Mouse (Mus musculus) limb, embryonic 14.5 days (tissue): ENCODE measurements around the gene Dctn1. TPM values are rescaled to one million over a fixed set of nuclear protein-coding genes. Genes with fewer than 3 reads are reported as not detected.

Source experiments
- ATAC-seq: fragments of 200-750 bp; cut with Nextera tagmentation; 2 replicates; pipeline ENCODE4 v1.8.0; 2017; ENCODE audit warnings: low read depth, moderate number of reproducible peaks, moderate TSS enrichment; ENCODE audit not compliant: low FRiP score
- DNase-seq: peaks from one replicate; pipeline ENCODE4 v3.0.0-alpha.2; 2015; ENCODE audit warnings: low spot score
- H3K27ac ChIP-seq: fragments of 300-500 bp; sonication (generic); replicated peaks from 2 replicates; pipeline ENCODE4 v1.5.1; 2014; ENCODE audit warnings: low read depth, mild to moderate bottlenecking, low read length, moderate library complexity, mixed read lengths
- H3K27me3 ChIP-seq: fragments of 300-500 bp; sonication (generic); 2 replicates; pipeline ENCODE4 v1.6.1; 2014; ENCODE audit warnings: low read length, mixed read lengths; ENCODE audit not compliant: control insufficient read depth, insufficient read depth
- H3K36me3 ChIP-seq: fragments of 300-500 bp; sonication (generic); 2 replicates; pipeline ENCODE4 v1.6.1; 2014; ENCODE audit warnings: mild to moderate bottlenecking, low read length, moderate library complexity, mixed read lengths; ENCODE audit not compliant: control insufficient read depth, insufficient read depth
- H3K4me1 ChIP-seq: fragments of 300-500 bp; sonication (generic); 2 replicates; pipeline ENCODE4 v1.6.1; 2014; ENCODE audit warnings: antibody characterized with exemption, low read length, mixed read lengths; ENCODE audit not compliant: control insufficient read depth, insufficient read depth
- H3K4me2 ChIP-seq: fragments of 300-500 bp; sonication (generic); replicated peaks from 2 replicates; pipeline ENCODE4 v1.6.1; 2014; ENCODE audit warnings: low read depth, mild to moderate bottlenecking, low read length, moderate library complexity; ENCODE audit not compliant: severe bottlenecking
- H3K4me3 ChIP-seq: fragments of 300-500 bp; sonication (generic); replicated peaks from 2 replicates; pipeline ENCODE4 v1.5.1; 2014; ENCODE audit warnings: low read length
- H3K9ac ChIP-seq: fragments of 300-500 bp; sonication (generic); 2 replicates; pipeline ENCODE4 v1.6.1; 2014; ENCODE audit warnings: mild to moderate bottlenecking, low read depth, low read length, moderate library complexity; ENCODE audit not compliant: severe bottlenecking
- H3K9me3 ChIP-seq: fragments of 300-500 bp; sonication (generic); 2 replicates; pipeline ENCODE4 v1.6.1; 2016; ENCODE audit warnings: low read length; ENCODE audit not compliant: control insufficient read depth
- POLR2A ChIP-seq: fragments of 200-500 bp; IDR thresholded peaks from 2 replicates; pipeline ENCODE4 v1.8.0; 2012; ENCODE audit warnings: inconsistent platforms, mild to moderate bottlenecking, moderate library complexity, borderline replicate concordance; ENCODE audit not compliant: insufficient read depth, insufficient read length; ENCODE audit errors: extremely low read depth
- WGBS: fragments of 180-500 bp; shearing (Covaris S2); extraction: QIAGEN DNeasy Blood & Tissue Kit; methylation state at CpG from one replicate; pipeline ENCODE4 v1.1.7; 2014; 5-methylcytosine and 5-hydroxymethylcytosine counted together
- polyA plus RNA-seq, 2 experiments: library from polyadenylated mRNA; depleted of rRNA in 1 of 2; stranded (reverse) in 1 of 2; unstranded in 1 of 2; fragments of >200 nt; fragmentation: Nextera tagmentation in 1 of 2; extraction: Ambion mirVana in 1 of 2; gene quantifications; 2 replicates each; pipeline versions ENCODE4 v1.2.1 to v1.2.3; 2012 to 2014

The Dctn1 gene
- polyA plus RNA-seq, 2 experiments: 82.0 to 128 TPM

DNA sequence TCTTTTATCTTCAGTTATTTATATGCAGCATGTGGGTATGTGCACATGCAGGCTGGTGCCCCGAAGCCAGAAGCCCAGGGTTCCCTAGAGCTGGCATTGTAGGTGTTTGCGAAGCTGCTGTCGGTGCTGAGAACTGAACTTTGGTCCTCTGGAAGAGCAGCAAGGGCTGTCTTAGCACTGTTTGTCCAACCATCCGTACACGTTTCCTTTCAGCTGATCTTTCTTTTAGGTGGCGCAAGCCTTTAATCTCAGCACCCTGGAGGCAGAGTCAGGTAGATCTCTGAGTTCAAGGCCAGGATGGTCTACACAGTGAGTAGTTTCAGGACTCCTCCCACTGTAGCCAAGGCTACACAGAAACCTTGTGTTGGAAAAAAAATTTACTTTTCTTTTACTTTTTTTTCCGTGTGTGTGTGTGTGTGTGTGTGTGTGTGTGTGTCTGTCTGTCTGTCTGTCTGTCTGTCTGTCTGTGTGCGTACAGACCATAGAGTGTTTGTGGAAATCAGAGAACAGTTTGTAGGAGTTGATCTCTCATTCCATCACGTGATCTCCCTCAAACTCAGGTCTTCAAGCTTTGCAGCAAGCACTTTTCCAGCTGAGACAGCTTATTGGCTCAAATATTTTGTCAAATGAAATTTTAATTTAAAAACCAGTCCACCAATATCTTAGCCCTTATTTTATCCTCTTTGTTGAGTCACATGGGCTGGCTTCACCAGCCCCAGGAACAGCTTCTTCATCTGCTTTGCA is 33.4 kb upstream of the Dctn1 start:
- no peak for DNase-seq
- Histone ChIP-seq H3K4me1 (peaks cover 12% of the 10 kb centered on the region), H3K9me3 (no peaks in the 10 kb centered on the region), H3K27ac (no peak overlapping the region), H3K27me3 (no peaks in the 10 kb centered on the region), H3K4me3 (no peak overlapping the region), H3K9ac (no peak overlapping the region), H3K4me2 (no peak overlapping the region), H3K36me3 (no peaks in the 10 kb centered on the region)
- no peak for TF ChIP-seq POLR2A
- no peak for ATAC-seq
- WGBS: 89% methylated on average over 9 of the region's 9 CpGs

GRCm38 (mm10) chr6:83134226-83134625 is 31.5 kb upstream of the Dctn1 start:
- no peak for DNase-seq
- Histone ChIP-seq H3K36me3 (no peaks in the 10 kb centered on the region; the same call in 1 of the 2 replicates), H3K4me3 (no peak overlapping the region), H3K27me3 (no peaks in the 10 kb centered on the region), H3K27ac (no peak overlapping the region), H3K4me1 (peaks cover 27% of the 10 kb centered on the region), H3K4me2 (no peak overlapping the region), H3K9ac (no peak overlapping the region), H3K9me3 (no peaks in the 10 kb centered on the region)
- 77% methylated on average over 3 of the region's 3 CpGs for WGBS
- no peak for ATAC-seq
- no peak for TF ChIP-seq POLR2A

DNA sequence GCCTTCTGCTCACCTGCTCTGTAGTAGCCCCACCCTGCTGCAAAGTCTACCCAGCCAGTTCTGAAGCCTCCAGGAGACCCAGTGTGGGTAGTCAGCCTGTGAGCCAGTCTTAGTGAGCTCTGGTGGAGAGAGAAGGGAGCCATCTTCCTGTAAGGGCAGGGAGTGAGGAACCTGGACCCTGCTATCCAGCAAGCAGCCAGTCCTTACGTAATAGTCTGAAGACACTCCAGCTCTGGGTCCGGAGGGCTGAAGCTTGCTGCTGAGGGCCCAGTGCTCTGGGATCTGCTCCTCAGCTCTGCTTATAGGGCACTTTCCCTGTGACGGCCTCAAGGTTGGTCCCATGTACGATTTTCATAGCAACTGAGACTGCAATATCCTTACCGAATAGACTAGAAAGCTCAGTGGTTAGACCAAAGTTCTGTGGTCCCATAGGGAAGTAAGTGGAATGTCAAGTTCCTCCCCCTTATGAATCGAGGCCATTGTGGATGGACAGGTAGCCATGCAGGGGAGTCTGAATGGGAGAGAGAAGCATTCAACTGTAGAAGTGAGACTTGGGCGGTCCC is 30.7 kb upstream of the Dctn1 start, which contains the start of gene Rtkn:
Gene Rtkn, plus strand, starts transcription at position 513 of the 563 bp plus-strand sequence.
- peak within 1 kb of the TSS; percentile 100 for H3K27ac ChIP-seq
- no peaks in the 10 kb centered on the region for H3K27me3 ChIP-seq
- DNase-seq (no peak), ATAC-seq (no peak)
- no peak for TF ChIP-seq POLR2A
- peak within 1 kb of the TSS; percentile 61 for H3K4me3 ChIP-seq
- WGBS: 58% methylated on average over 7 of the region's 7 CpGs
- peak within 1 kb of the TSS; percentile 90 for H3K4me2 ChIP-seq
- peak within 1 kb of the TSS; percentile 90 for H3K9ac ChIP-seq
- H3K4me1 ChIP-seq: peaks cover 35% of the 10 kb centered on the region
- H3K36me3 ChIP-seq: peaks cover 2% of the 10 kb centered on the region
- H3K9me3 ChIP-seq: no peaks in the 10 kb centered on the region

DNA sequence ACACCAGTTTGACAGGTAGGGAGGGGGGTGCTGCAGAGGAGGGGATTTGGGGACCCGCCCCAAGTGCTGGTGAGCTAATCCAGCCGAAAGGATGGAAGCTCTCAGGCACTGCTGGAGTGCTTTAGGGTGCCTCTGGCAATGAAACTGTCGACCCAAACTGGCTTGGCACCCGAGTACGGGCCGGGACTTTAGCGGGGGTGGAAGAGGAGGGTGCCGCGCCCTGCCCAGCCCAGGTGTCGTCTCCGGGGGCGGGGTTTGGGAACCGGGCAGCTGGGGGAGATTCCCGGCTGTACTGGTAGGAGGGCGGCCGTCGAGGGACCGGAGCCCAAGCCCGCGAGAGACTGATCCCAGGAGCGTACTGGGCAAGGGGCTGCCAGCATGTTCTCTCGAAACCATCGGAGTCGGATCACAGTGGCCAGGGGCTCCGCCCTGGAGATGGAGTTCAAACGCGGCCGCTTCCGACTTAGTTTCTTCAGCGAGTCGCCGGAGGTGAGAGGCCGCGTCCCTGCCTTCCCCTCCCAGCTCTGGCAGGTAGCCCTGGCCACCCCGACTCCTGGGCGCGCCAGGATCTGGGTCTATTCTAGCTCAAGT is 30.1 kb upstream of the Dctn1 start:
- Histone ChIP-seq H3K4me1 (peaks cover 35% of the 10 kb centered on the region), H3K27me3 (no peaks in the 10 kb centered on the region), H3K36me3 (peaks cover 3% of the 10 kb centered on the region), H3K9me3 (no peaks in the 10 kb centered on the region), H3K27ac (peak overlapping the region; percentile 100), H3K9ac (peak overlapping the region; percentile 90), H3K4me3 (peak overlapping the region; percentile 61), H3K4me2 (peak overlapping the region; percentile 90)
- 0 out of 2 replicates have a peak, but pooled peaks have one; percentile 28 for TF ChIP-seq POLR2A
- DNase-seq (peak; percentile 44), ATAC-seq (no peak)
- 5% methylated on average over 37 of the region's 37 CpGs for WGBS

- peak overlapping the region; percentile 61 for H3K4me3 ChIP-seq
- H3K4me2 ChIP-seq: peak overlapping the region; percentile 90
- peaks cover 3% of the 10 kb centered on the region for H3K36me3 ChIP-seq
- H3K9ac ChIP-seq: peak overlapping the region; percentile 90
- no peaks in the 10 kb centered on the region for H3K27me3 ChIP-seq
- TF ChIP-seq POLR2A: no peak
- peaks cover 35% of the 10 kb centered on the region for H3K4me1 ChIP-seq
- H3K27ac ChIP-seq: peak overlapping the region; percentile 100
- DNase-seq (no peak), ATAC-seq (no peak)
- no peaks in the 10 kb centered on the region for H3K9me3 ChIP-seq
- 7% methylated on average over 5 of the region's 5 CpGs for WGBS
Observed at GRCm38 (mm10) chr6:83136291-83136880, 29.3 kb upstream of the Dctn1 start.
